Comparison of ENCODE assay signal across 19 mouse cellular contexts in genomic region chr7:138955787-138956186, GRCm38 (mm10). TPM values are rescaled to one million over a fixed set of nuclear protein-coding genes. Genes with fewer than 3 reads are reported as not detected.
DNase-seq lines count a peak whose midpoint lies in the region; TF ChIP-seq lines count a peak whose summit lies in the region.
"Had no signal": no experiment of that assay in that cellular context is flagged by ENCODE, and none has a peak within 500 bp of the region (broad histone marks: within the 10 kb centered on the region; RNA-seq: fewer than 3 reads in every experiment).

No protein-coding gene starts in this region.

- TF ChIP-seq CTCF in left cerebral cortex, adult 2 months (IDR thresholded peaks at IDR 0.05) = no peak

- DNase-seq in left cerebral cortex, adult 2 months (ENCODE audit: extremely low spot score in 1 of 2, low spot score in 2 of 2) = no peak
- no peak for DNase-seq in left cerebral cortex, postnatal 25 days (ENCODE audit: low spot score in 2 of 2)
- peak; percentile 60 for DNase-seq in cerebellum, adult 11-12 months
- peak; percentile 65 for DNase-seq in cerebellum, adult 9-11 months
- DNase-seq in cerebellum, postnatal 36 days = peak; percentile 50 to 64
- DNase-seq in right cerebral cortex, postnatal 14 days = no peak
- DNase-seq in gastrocnemius, postnatal 25 days = no peak
- no peak for DNase-seq in right cerebral cortex, postnatal 36 days (ENCODE audit: low spot score in 2 of 2)
- DNase-seq: adrenal gland, postnatal 10 days; gastrocnemius, postnatal 10 days; heart, adult 2 months; heart, postnatal 14 days had no signal

- intact Hi-C loops in left cerebral cortex, adult 2 months (cut with DNase I) = no loop called here
- intact Hi-C loops in left cerebral cortex, postnatal 25 days (cut with DNase I) = no loop called here

- no peak overlapping the region for H3K4me3 ChIP-seq in left cerebral cortex, adult 2 months
- H3K4me3 ChIP-seq: embryonic facial prominence, embryonic 13.5 days; forebrain, embryonic 12.5 days; heart, adult 2 months; heart, embryonic 15.5 days; hindbrain, embryonic 13.5 days had no signal

- peak overlapping the region; percentile 32; the same call in 1 of the 2 replicates for H3K27ac ChIP-seq in left cerebral cortex, adult 2 months
- H3K27ac ChIP-seq: embryonic facial prominence, embryonic 13.5 days; forebrain, embryonic 12.5 days; heart, adult 2 months; heart, embryonic 15.5 days; hindbrain, embryonic 13.5 days; hindbrain, postnatal 0 days had no signal

RNA-seq across cellular contexts. Expression of gene Jakmip3, which starts 15.3 kb away (rescaled TPM):
- total RNA-seq in left cerebral cortex, adult 2 months (2021) = 10 to 100 TPM; 54.0 to 54.7 TPM
- 10 to 100 TPM; 43.0 to 52.4 TPM for total RNA-seq in left cerebral cortex, postnatal 25 days (2021)
- total RNA-seq in gastrocnemius, postnatal 25 days (2021) = under 1 TPM in 1 of 2 experiments, not detected in 1; 0.15 TPM
- total RNA-seq: hematopoietic stem cell, adult 5-6 weeks; MEL had no signal

RNA-seq across cellular contexts. Expression of gene Bnip3, which starts 46.5 kb away (rescaled TPM):
- total RNA-seq in left cerebral cortex, adult 2 months (2021) = 100 to 1,000 TPM; 128 to 136 TPM
- 100 to 1,000 TPM; 132 to 139 TPM for total RNA-seq in left cerebral cortex, postnatal 25 days (2021)
- 100 to 1,000 TPM; 152 to 182 TPM for total RNA-seq in gastrocnemius, postnatal 25 days (2021)

Comparison
In these comparisons a context has a peak if more than half of its experiments do, and no peak if none do; other contexts are left out.
1. DNase-seq: peak in cerebellum, adult 11-12 months (single experiment), cerebellum, adult 9-11 months (single experiment) and cerebellum, postnatal 36 days (2 of 2); none in left cerebral cortex, adult 2 months (0 of 2), left cerebral cortex, postnatal 25 days (0 of 2), right cerebral cortex, postnatal 14 days (single experiment), gastrocnemius, postnatal 25 days (single experiment) and right cerebral cortex, postnatal 36 days (0 of 2).
2. RNA of gene Jakmip3, which starts 15.3 kb away (total RNA-seq): 54.0 to 54.7 TPM in left cerebral cortex, adult 2 months and 43.0 to 52.4 TPM in left cerebral cortex, postnatal 25 days; 0.15 TPM in gastrocnemius, postnatal 25 days; every median in the first group is over 10 times any median in the second.